Mouse (Mus musculus): ENCODE data around the gene Wee2.

Wee2 gene

GRCm38 (mm10) chr6:40436047-40436483, 2.8 kb upstream of the Wee2 start, which contains the start of gene E330009J07Rik:
TSS of gene E330009J07Rik (minus strand) at chr6:40436135.
- DNase-seq (ENCODE audit: low spot score) = peak; percentile 72

- no peak for DNase-seq (ENCODE audit: low spot score)
These were observed 843 bp downstream of the Wee2 start for GRCm38 (mm10) chr6:40439731-40440130.

- no peak for DNase-seq (ENCODE audit: low spot score)
These were observed 2.4 kb downstream of the Wee2 start for GRCm38 (mm10) chr6:40441276-40441675.

- no peak for DNase-seq (ENCODE audit: low spot score)
These were observed 2.9 kb downstream of the Wee2 start for GRCm38 (mm10) chr6:40441755-40442154.

- DNase-seq (ENCODE audit: low spot score) = no peak
These were observed 4.5 kb downstream of the Wee2 start for GRCm38 (mm10) chr6:40443281-40443928.

- no peak for DNase-seq (ENCODE audit: low spot score)
These were observed 9.7 kb downstream of the Wee2 start for GRCm38 (mm10) chr6:40448626-40449025.

- DNase-seq (ENCODE audit: low spot score) = no peak
These were observed 15.7 kb downstream of the Wee2 start for GRCm38 (mm10) chr6:40454436-40455041.

- DNase-seq (ENCODE audit: low spot score) = no peak
These were observed 26.8 kb downstream of the Wee2 start for GRCm38 (mm10) chr6:40465710-40466109.

GRCm38 (mm10) chr6:40470916-40471719, 32.2 kb downstream of the Wee2 start, which contains the start of gene Ssbp1:
TSS of gene Ssbp1 (plus strand) at chr6:40471352.
- peak; percentile 85 for DNase-seq (ENCODE audit: low spot score)

- DNase-seq (ENCODE audit: low spot score) = no peak
These were observed 32.8 kb downstream of the Wee2 start for GRCm38 (mm10) chr6:40471720-40472010.

GRCm38 (mm10) chr6:40476132-40476531, 37.2 kb downstream of the Wee2 start:
- DNase-seq (ENCODE audit: low spot score) = no peak

GRCm38 (mm10) chr6:40479705-40480104, 40.8 kb downstream of the Wee2 start:
- no peak for DNase-seq (ENCODE audit: low spot score)

GRCm38 (mm10) chr6:40482318-40482717, 43.4 kb downstream of the Wee2 start:
- DNase-seq (ENCODE audit: low spot score) = no peak

- no peak for DNase-seq (ENCODE audit: low spot score)
These were observed 52.0 kb downstream of the Wee2 start, which contains the start of gene Tas2r137 for GRCm38 (mm10) chr6:40490933-40491332. TSS of gene Tas2r137 (plus strand) at chr6:40491233.

- no peak for DNase-seq (ENCODE audit: low spot score)
These were observed 54.3 kb downstream of the Wee2 start, which contains the start of gene Tas2r108 for GRCm38 (mm10) chr6:40493229-40493628. TSS of gene Tas2r108 (plus strand) at chr6:40493529.

All from ovary, postnatal 14 days (tissue).